Mouse (Mus musculus) small intestine, adult 2 months (tissue): ENCODE measurements at regions not wholly inside any gene's neighbourhood (a gene's known extent, or its start where the extent isn't known, plus 50 kb on each side); places are given as distances from the start of the nearest gene placed in this dataset.

Experiments used
- CTCF ChIP-seq: fragments of 200-500 bp; IDR thresholded peaks from 2 replicates; pipeline ENCODE4 v1.5.1; 2012; ENCODE audit warnings: low read depth, mild to moderate bottlenecking, control low read depth, inconsistent platforms, low read length, moderate library complexity, mixed read lengths; ENCODE audit not compliant: insufficient replicate concordance, insufficient read length; ENCODE audit errors: extremely low read depth
- POLR2A ChIP-seq: fragments of 200-500 bp; IDR thresholded peaks from 2 replicates; pipeline ENCODE4 v1.6.1; 2012; ENCODE audit warnings: low read depth, mild to moderate bottlenecking, control low read depth, inconsistent platforms, low read length, moderate library complexity

- TF ChIP-seq CTCF (no peak), POLR2A (no peak)
Observed at GRCm38 (mm10) chr2:45486530-45486929, 369.3 kb upstream of the Zeb2 start.
